Mouse (Mus musculus) gastrocnemius, adult 2 months (tissue): ENCODE data around the gene Defb23. TPM values are rescaled to one million over a fixed set of nuclear protein-coding genes. Genes with fewer than 3 reads are reported as not detected.

Experiments used
- DNase-seq: peaks from one replicate; pipeline ENCODE4 v3.0.0; 2022
- H3K27ac ChIP-seq: fragments of 200-600 bp; 2 replicates; pipeline ENCODE4 v1.8.1; 2022; ENCODE audit warnings: mild to moderate bottlenecking
- H3K4me3 ChIP-seq: fragments of 200-600 bp; 2 replicates; pipeline ENCODE4 v1.8.1; 2022; ENCODE audit warnings: mild to moderate bottlenecking, moderate library complexity
- CTCF ChIP-seq: fragments of 200-600 bp; IDR thresholded peaks from 2 replicates; pipeline ENCODE4 v1.8.1; 2022; ENCODE audit warnings: antibody characterized with exemption, mild to moderate bottlenecking, moderate library complexity
- intact Hi-C: fragments of 180-260 bp; cut with DNase I; formaldehyde crosslinking; loops from one replicate; pipeline ENCODE4 v1.15.1; 2025
- total RNA-seq, 2 experiments: library from RNA; stranded (reverse); gene quantifications; 2 replicates each; pipeline ENCODE4 v1.2.3; 2021

Gene Defb23
- total RNA-seq, 2 experiments from 2014 or later: not detected

DNA sequence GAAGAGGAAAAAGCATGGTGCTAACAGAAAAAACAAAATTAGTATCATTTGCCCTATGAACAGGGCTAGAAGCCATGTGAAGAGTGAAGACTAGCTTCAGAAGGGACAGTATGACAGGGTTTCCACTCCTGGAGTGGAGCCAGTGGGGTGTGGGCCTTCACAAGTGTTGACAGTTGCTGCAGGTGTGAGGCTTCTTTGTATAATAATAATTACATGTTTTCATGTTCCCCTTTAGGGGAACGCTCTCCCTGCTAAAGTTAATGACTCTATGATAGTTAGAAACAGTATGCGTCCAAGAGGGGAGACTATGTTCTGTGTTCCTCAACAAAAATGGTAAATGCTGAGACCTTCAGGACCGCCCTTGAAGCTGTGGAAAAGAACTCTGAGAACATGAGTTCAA, 48.6 kb downstream of the Defb23 start:
- intact Hi-C loops: no loop called here
- no peak overlapping the region for H3K4me3 ChIP-seq
- DNase-seq: no peak
- no peak overlapping the region; the same call in 1 of the 2 replicates for H3K27ac ChIP-seq
- TF ChIP-seq CTCF: no peak

DNA sequence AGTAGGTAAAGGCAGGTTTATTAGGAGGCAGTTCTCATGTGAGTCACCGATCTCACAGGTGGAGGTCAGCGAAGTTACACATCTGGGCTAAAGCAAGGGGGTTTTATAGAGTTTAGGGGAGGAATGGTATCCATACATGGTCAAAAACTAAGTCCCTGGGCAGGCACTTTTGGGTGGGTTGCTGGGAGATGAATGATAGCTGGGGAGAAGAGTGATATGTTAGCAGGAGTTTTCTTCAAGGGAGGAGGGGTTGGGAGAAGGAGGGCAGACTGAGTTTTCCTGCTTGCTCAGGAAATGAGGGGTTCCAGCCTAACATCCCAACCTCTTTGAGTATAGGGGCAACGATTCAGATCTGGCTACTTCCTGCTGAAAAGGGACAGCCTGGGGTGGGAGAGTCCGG, 49.1 kb downstream of the Defb23 start, which contains the start of gene 6820408C15Rik:
6820408C15Rik (plus strand) TSS at position 301 of the 400 bp plus-strand sequence.
- TF ChIP-seq CTCF: no peak
- Histone ChIP-seq H3K4me3 (peak within 1 kb of the TSS; percentile 85), H3K27ac (peak within 1 kb of the TSS; percentile 88)
- no peak for DNase-seq
- intact Hi-C loops: no loop called here

DNA sequence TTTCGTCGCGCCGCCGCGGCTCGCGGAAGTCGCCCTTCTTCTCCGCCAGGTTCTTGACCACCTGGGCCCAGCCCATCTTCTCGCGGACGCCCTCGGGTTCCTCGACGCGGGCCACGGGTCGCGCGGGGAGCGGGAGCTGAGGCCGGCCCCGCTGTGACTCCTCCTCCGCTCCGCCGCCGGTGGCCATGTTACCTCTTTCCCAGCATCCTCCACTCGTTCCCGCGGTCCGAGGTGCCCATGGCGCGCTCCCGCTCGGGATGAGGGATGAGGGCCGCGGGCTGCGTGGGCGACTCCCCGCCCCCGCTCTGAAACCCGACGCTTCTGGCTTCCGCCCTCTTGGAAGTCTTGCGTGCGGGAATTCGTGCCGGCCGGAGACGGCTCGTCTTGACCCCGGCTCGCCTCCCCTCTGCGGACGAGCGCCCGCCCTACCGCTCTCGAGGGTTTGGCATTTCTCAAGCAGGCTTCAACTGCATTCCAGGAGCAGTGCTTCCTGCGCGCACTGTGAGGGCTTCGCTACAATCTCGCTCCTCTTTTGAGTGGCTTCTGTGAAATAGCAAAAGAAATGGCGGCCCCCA, 49.7 kb downstream of the Defb23 start, which contains the start of gene Zcchc3:
Zcchc3 (minus strand) TSS at position 437 of the 575 bp plus-strand sequence.
- peak; percentile 86 for DNase-seq
- intact Hi-C loops: no loop called here
- TF ChIP-seq CTCF: no peak
- H3K4me3 ChIP-seq: peak within 1 kb of the TSS; percentile 85
- peak within 1 kb of the TSS; percentile 88 for H3K27ac ChIP-seq

DNA sequence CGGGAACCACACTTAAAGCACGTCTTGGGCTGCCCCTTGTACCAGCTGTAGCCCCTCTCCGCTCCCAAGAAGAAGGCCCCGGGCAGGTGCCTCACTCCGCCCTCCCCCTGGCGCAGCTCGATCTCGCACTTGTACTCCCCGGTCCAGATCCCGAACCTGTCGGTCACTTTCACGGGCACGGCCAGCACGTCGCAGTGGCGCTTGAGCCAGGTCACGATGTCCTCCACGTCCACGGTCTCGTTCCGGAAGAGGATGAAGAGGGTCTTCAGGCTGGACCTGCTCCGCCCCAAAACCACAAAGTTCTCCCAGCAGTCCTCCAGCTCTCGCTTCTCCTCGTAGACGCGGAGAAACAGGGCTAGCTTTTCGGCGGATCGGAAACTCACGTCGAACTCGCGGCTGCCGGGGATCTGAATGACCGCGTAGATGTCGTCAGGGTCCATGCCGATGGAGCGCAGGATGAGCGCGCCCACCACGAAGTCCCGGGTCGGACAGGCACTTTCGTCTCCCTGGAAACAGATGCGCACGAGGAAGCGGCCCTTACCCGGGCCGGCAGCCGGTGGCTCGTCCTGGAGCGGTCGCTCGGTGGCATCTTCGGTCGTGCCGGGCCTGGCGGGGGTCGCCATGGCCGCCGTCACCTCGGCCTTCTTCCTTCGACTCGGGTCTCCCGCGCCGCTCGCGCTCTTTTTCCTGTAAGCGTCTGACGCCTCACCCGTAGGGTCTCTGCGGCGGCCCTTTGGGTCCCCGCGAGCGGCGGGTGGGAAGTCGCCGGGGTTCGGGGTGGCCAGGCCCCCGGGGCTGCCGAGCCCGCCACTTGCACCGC, 50.4 kb downstream of the Defb23 start:
- DNase-seq: no peak
- peak overlapping the region; percentile 85 for H3K4me3 ChIP-seq
- H3K27ac ChIP-seq: peak overlapping the region; percentile 88
- no peak for TF ChIP-seq CTCF
- intact Hi-C loops: no loop called here

DNA sequence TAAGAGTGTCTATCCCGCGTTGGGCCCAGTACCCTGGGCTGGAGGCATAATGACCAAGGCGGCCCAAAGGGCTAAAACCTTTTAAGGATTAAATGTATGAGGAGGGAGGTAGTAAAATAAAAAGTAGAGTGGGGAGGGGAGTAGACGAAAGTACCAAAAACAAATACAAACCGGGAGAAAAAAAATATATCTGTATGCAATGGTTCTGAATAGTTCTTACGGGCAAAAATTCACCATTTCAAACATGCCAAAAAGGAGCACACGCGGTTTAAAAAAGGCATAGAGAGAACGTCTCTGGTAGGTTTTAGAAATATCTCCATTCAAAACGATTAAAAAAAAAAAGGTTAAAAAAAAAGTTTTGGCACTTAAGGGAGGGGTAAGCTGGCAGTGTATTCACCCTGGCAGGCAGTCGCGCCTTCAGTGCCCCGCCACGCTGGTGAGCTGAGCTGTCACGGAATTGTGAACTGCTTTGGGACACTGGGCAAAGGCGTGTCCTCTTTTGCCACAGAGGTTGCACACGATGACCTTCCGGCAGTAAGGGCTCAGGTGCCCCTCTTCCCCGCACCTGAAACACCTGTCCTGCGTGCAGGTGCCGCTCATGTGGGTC, 51.2 kb downstream of the Defb23 start:
- intact Hi-C loops: no loop called here
- peak overlapping the region; percentile 88 for H3K27ac ChIP-seq
- H3K4me3 ChIP-seq: peak overlapping the region; percentile 85
- DNase-seq: no peak
- no peak for TF ChIP-seq CTCF

DNA sequence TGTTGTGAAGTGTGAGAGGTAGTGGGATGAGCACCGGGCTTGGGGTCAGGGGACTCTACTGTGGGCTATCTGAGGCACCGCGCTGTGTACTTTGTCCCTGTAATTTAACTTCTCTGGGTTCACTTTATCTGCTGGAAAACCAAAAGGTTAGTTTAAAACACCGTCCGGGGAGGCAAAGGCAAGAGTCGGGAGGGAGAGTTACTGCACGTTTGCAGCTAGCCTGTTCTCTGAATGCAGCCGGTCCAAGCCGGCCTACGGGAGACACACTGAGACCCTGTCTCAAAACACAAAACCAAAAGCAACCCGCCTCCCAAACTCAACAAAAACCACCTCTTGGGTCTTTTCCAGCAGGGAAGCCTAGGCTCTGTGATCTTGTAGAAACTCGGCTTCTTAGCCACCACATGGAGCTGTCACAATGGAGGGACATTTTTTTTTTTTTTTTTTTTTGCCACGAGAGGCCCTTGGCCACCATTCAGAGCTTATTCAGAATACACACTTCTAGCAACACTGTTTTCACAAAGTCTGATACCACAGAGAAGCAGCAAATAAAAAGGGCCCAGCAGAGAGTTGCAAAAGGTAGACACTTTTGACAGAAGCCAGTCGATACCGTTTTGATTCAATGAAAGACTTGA, 51.8 kb downstream of the Defb23 start:
- intact Hi-C loops: no loop called here
- no peak overlapping the region for H3K27ac ChIP-seq

DNA sequence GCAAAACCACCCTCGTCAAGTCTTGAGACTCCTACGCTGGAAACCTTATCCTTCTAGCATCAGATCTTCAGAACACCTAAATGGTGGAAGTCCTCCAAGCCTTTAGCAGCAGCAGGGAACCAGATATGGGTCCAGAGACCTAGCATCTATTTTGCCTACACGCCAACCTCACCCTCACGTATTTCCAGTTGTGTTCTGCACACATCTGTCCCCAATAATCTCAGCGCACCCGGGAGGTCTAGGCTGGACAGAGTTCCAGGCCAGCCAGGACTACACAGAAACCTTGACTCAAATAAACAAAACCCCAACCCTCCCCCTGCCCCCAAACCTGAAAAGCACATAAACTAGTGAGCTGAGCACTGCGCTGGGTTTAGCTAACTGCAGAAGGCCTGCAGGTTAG, 52.9 kb downstream of the Defb23 start:
- DNase-seq: no peak
- TF ChIP-seq CTCF: no peak
- intact Hi-C loops: no loop called here
- Histone ChIP-seq H3K4me3 (peak overlapping the region; percentile 49), H3K27ac (peak overlapping the region; percentile 68; the same call in 1 of the 2 replicates)

More for the DNA sequence above, 51.8 kb downstream of the Defb23 start:
- TF ChIP-seq CTCF: no peak
- DNase-seq: no peak
- peak overlapping the region; percentile 85 for H3K4me3 ChIP-seq

DNA sequence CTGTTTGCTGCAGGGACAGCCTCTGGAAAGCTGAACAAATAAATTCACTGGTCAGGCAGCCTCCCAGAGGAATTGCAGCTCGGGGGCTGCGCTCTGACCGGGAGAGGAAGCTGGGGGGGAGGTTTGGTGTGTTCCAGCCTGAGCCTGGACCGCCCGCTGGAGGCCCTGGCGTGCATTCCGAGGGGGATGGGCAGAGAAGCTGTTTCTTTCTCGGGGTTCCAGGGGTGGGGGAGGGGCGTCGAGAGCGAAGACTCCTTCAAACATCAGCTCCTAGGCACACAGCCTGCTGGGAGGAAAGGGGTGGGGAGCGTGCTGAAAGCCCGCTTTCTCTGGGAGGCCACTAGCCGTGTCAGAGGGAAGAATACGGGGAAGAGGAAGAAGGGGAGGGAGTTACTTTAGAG, 53.4 kb downstream of the Defb23 start:
- TF ChIP-seq CTCF: no peak
- peak overlapping the region; percentile 49 for H3K4me3 ChIP-seq
- intact Hi-C loops: no loop called here
- H3K27ac ChIP-seq: peak overlapping the region; percentile 68
- peak; percentile 70 for DNase-seq

DNA sequence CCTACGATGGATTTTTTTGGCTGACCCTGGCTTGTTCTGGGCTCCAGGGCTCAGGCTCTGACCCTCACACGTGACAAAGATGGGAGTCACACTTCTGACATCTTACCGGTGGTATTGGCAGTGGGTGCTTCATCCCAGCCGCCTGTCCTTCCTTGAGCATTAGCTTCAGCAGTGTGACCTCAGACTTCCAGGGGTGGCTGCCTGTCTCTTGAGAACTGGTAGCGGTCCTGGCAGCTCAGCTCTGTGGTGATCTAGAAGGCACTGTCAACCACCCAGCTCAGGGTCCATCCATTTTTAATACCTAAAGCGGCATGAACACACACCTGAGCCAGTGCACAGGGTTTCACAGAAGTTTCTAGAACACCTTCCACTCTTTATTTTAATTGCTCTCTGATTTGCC, 54.6 kb downstream of the Defb23 start:
- no peak overlapping the region for H3K4me3 ChIP-seq
- intact Hi-C loops: no loop called here
- DNase-seq: no peak
- no peak overlapping the region for H3K27ac ChIP-seq
- TF ChIP-seq CTCF: no peak

Other genes starting within 250 kb of the Defb23 start
- gene Csnk2a1, start 237.8 kb downstream of the Defb23 start, total RNA-seq: 100 to 1,000 TPM in 1 of 2 experiments, 10 to 100 TPM in 1; 91.1 to 102 TPM
- 10 to 100 TPM; 26.4 to 27.8 TPM for gene Tbc1d20, start 170.8 kb downstream of the Defb23 start, total RNA-seq
- 10 to 100 TPM; 27.0 to 31.1 TPM for gene Rbck1, start 132.0 kb downstream of the Defb23 start, total RNA-seq
- 1 to 10 TPM; 1.2 to 1.4 TPM for gene Trib3, start 120.6 kb downstream of the Defb23 start, total RNA-seq
- not detected for gene Nrsn2, start 88.0 kb downstream of the Defb23 start, total RNA-seq
- gene Sox12, start 66.6 kb downstream of the Defb23 start, total RNA-seq: under 1 TPM; 0.53 to 0.79 TPM
- gene Zcchc3, start 49.6 kb downstream of the Defb23 start, total RNA-seq: 1 to 10 TPM; 1.1 to 1.8 TPM
- gene 6820408C15Rik, start 49.0 kb downstream of the Defb23 start, total RNA-seq: not detected
- gene Defb20, start 12.4 kb upstream of the Defb23 start, total RNA-seq: not detected
- not detected for gene Defb22, start 25.5 kb upstream of the Defb23 start, total RNA-seq
- gene Defb26, start 47.1 kb upstream of the Defb23 start, total RNA-seq: not detected
- not detected for gene Defb28, start 53.6 kb upstream of the Defb23 start, total RNA-seq
- not detected for gene Defb29, start 75.5 kb upstream of the Defb23 start, total RNA-seq
- not detected for gene Gm17416, start 104.7 kb upstream of the Defb23 start, total RNA-seq
- not detected for gene Defb21, start 108.1 kb upstream of the Defb23 start, total RNA-seq
- not detected for gene Defb19, start 115.7 kb upstream of the Defb23 start, total RNA-seq
- gene Defb45, start 134.8 kb upstream of the Defb23 start, total RNA-seq: not detected
- not detected for gene Defb36, start 139.7 kb upstream of the Defb23 start, total RNA-seq
- not detected for gene Defb25, start 158.4 kb upstream of the Defb23 start, total RNA-seq
- 1 to 10 TPM; 2.4 to 3.0 TPM for gene Rem1, start 162.3 kb upstream of the Defb23 start, total RNA-seq
- 10 to 100 TPM; 32.6 to 37.3 TPM for gene H13, start 204.8 kb upstream of the Defb23 start, total RNA-seq
- 10 to 100 TPM; 11.1 to 12.8 TPM for gene Mcts2, start 222.4 kb upstream of the Defb23 start, total RNA-seq